Mouse (Mus musculus): ENCODE results near the gene Gpr34.

The Gpr34 gene

GRCm38 (mm10) chrX:13681748-13682147, 49.9 kb downstream of the Gpr34 start:
- no peak for DNase-seq

DNA sequence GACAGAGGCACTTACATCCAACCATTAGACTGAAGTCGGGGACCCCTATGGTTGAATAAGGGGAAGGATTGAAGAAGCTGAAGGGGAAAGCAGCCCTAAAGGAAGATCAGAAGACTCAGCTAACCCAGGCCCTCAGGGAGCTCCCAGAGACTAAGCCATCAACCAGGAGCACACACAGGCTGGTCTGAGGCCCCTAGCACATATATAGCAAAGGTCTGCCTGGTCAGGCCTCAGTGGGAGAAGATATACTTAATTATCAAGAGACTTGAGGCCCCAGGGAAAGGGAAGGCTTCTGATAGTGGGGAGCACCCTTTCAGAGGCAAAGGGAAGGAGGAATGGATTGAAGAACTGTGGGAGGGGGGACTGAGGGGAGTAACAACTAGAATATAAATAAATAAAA, 54.7 kb downstream of the Gpr34 start:
- no peak for DNase-seq

DNA sequence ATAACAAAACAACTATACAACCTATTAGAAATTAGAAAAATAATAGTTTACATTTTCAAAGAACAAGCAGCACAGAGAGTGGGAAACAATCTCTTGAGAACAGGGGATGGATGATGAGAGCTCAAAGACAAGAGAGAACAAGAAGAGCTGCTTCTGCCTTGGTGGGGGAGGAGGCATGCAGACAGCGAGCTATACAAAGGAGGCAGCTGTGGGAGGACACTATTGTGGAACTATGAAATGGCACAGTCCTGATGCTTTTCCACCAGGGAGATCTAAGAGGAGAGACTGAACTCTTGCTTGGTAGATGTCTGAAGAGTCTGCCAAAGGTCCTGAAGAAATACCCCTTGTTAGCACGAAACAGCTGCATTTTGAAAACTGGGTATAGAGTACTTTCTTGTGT, 56.5 kb downstream of the Gpr34 start:
- no peak for DNase-seq
